Mouse (Mus musculus) erythroblast, embryonic 14.5 days (primary cell): Measurements from ENCODE around the gene Hoxa13.

Experiments
- GATA1 ChIP-seq: IDR thresholded peaks from 2 replicates; pipeline ENCODE4 v1.6.1; 2012; ENCODE audit warnings: low read length, inconsistent platforms, mixed read lengths
- TAL1 ChIP-seq: IDR thresholded peaks from 3 replicates; pipeline ENCODE4 v1.6.1; 2012; ENCODE audit warnings: low read length, inconsistent platforms, mixed read lengths

DNA sequence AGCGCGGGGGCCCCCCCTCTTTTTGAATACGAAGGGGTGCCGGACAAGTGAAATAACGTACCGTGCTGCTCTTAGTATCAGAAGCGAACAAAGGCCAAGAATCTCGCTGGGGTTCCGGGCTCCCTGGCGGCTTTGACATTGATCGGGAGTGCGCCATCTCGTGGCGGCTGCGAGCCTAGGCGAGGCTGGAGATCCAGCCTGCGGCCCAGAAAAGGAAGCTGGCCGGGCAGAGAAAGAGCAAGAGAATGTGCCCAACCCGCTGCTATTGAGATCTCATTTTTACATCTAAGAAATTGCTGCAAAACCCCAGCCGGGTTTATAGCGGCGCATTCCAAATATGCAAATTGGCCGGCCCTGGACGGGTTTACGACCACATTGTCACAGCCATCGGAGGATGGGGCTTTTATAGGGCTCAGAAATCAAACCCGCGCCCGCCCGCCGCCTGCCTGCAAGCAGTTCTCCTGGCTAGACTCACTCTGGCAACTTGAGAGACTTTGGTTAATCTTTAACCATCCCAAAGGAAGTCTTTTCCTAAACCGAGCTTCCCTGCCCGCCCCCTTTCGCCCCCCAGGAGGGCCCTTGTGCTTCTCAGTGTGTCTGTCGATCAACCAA, 20.2 kb downstream of the Hoxa13 start, which contains the start of gene Hoxa10:
- TF ChIP-seq TAL1 = no peak
- TF ChIP-seq GATA1 = no peak
